In the genomic region with DNA sequence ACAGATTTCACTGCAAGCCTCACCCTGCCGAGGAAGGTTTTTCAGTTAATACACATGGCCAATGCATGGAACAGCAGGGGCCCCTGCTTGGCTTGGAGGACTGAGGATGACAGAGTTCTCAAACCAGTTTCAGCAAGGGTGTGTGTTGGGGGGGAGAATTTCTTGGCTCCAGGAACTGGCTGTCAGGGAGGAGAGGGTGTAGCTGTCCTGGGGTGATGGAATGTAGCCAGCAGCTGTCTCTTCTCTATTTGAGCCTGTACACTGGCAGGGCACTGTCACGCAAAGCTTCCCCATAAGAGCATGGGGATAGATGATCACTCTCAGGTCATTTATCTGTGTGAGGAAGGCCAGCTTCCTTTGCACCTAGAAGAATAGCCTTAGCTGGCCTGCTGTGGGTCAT, we compare ENCODE assay signal across 10 mouse cellular contexts. TPM values are rescaled to one million over a fixed set of nuclear protein-coding genes. Genes with fewer than 3 reads are reported as not detected.
DNase-seq lines count a peak whose midpoint lies in the region; ATAC-seq and TF ChIP-seq lines count a peak whose summit lies in the region.
"Had no signal": no experiment of that assay in that cellular context is flagged by ENCODE, and none has a peak within 500 bp of the region (broad histone marks: within the 10 kb centered on the region; RNA-seq: fewer than 3 reads in every experiment).

No protein-coding gene starts in this region.

- WGBS in kidney, adult 2 months, result 63% methylated on average over 2 of the region's 2 CpGs
- WGBS in heart, postnatal 0 days, result 30% methylated on average over 2 of the region's 2 CpGs
- WGBS in midbrain, embryonic 16.5 days, result 64% methylated on average over 2 of the region's 2 CpGs

- TF ChIP-seq EP300 in heart, postnatal 0 days (IDR thresholded peaks at IDR 0.05; ENCODE audit: low read depth), result no peak

- peak; percentile 72 for ATAC-seq in heart, postnatal 0 days (ENCODE audit: insufficient read depth, low read depth)
- no peak for ATAC-seq in midbrain, embryonic 16.5 days

- TF ChIP-seq POLR2A in kidney, adult 2 months (IDR thresholded peaks at IDR 0.05; ENCODE audit: low read depth, low read length), result no peak

- no peaks in the 10 kb centered on the region for H3K4me1 ChIP-seq in kidney, adult 2 months (ENCODE audit: control insufficient read depth, insufficient read depth, low read length)
- peaks cover 27% of the 10 kb centered on the region for H3K4me1 ChIP-seq in heart, postnatal 0 days (ENCODE audit: control insufficient read depth, insufficient read depth)
- H3K4me1 ChIP-seq in midbrain, embryonic 16.5 days (ENCODE audit: control insufficient read depth, insufficient read depth, low read length), result peaks cover 9% of the 10 kb centered on the region

- peak; percentile 22 for DNase-seq in kidney, adult 2 months
- no peak for DNase-seq in kidney, adult 18-20 months
- DNase-seq in heart, postnatal 0 days (ENCODE audit: low spot score), result peak; percentile 45
- DNase-seq in kidney, postnatal 4 days, result peak; percentile 42 to 60
- no peak for DNase-seq in adipocyte (ENCODE audit: low spot score)
- DNase-seq in ovary, postnatal 14 days (ENCODE audit: low spot score), result no peak
- no peak for DNase-seq in left cerebral cortex, adult 11 months (ENCODE audit: low spot score)

- H3K9me3 ChIP-seq in heart, postnatal 0 days (replicated peaks; ENCODE audit: control insufficient read depth, low read length), result no peaks in the 10 kb centered on the region
- H3K9me3 ChIP-seq in midbrain, embryonic 16.5 days (replicated peaks; ENCODE audit: control insufficient read depth, low read length, poor library complexity, severe bottlenecking), result no peaks in the 10 kb centered on the region

- TF ChIP-seq CTCF in kidney, adult 2 months (conservative IDR thresholded peaks at IDR 0.05; ENCODE audit: insufficient read depth, insufficient read length, low read depth, low read length), result no peak
- TF ChIP-seq CTCF in heart, postnatal 0 days (IDR thresholded peaks at IDR 0.05; ENCODE audit: low read depth), result no peak

- H3K4me2 ChIP-seq in heart, postnatal 0 days (ENCODE audit: low read depth, low read length), result peak overlapping the region; percentile 37; the same call in 1 of the 2 replicates
- H3K4me2 ChIP-seq in midbrain, embryonic 16.5 days (ENCODE audit: low read length), result no peak overlapping the region

- no peaks in the 10 kb centered on the region for H3K36me3 ChIP-seq in kidney, adult 2 months (ENCODE audit: control insufficient read depth, insufficient read depth, low read length)
- H3K36me3 ChIP-seq in heart, postnatal 0 days (replicated peaks; ENCODE audit: control insufficient read depth, insufficient read depth, low read length), result no peaks in the 10 kb centered on the region
- no peaks in the 10 kb centered on the region for H3K36me3 ChIP-seq in midbrain, embryonic 16.5 days (ENCODE audit: control insufficient read depth, insufficient read depth, low read length)

- H3K27me3 ChIP-seq in kidney, adult 2 months (replicated peaks; ENCODE audit: control insufficient read depth, insufficient read depth, low read length), result no peaks in the 10 kb centered on the region
- no peaks in the 10 kb centered on the region for H3K27me3 ChIP-seq in heart, postnatal 0 days (ENCODE audit: control insufficient read depth, insufficient read depth, low read length)
- H3K27me3 ChIP-seq in midbrain, embryonic 16.5 days (ENCODE audit: control insufficient read depth, insufficient read depth, low read depth, low read length), result no peaks in the 10 kb centered on the region

- no peak overlapping the region for H3K4me3 ChIP-seq in kidney, adult 2 months (ENCODE audit: insufficient read depth, low read depth, low read length)
- H3K4me3 ChIP-seq in heart, postnatal 0 days (ENCODE audit: low read depth, low read length), result peak overlapping the region; percentile 4; the same call in 1 of the 2 replicates
- H3K4me3 ChIP-seq in midbrain, embryonic 16.5 days (ENCODE audit: low read depth, low read length), result no peak overlapping the region
- H3K4me3 ChIP-seq: erythroblast, embryonic 14.5 days had no signal

- no peak overlapping the region for H3K27ac ChIP-seq in kidney, adult 2 months (ENCODE audit: insufficient read depth, low read depth, low read length)
- H3K27ac ChIP-seq in heart, postnatal 0 days (ENCODE audit: low read depth), result peak overlapping the region; percentile 79
- H3K27ac ChIP-seq in midbrain, embryonic 16.5 days (ENCODE audit: low read length), result peak overlapping the region; percentile 43; the same call in 1 of the 2 replicates
- H3K27ac ChIP-seq: liver, embryonic 14.5 days had no signal

- H3K9ac ChIP-seq in heart, postnatal 0 days (replicated peaks; ENCODE audit: low read depth, low read length), result no peak overlapping the region; the same call in 1 of the 2 replicates
- H3K9ac ChIP-seq in midbrain, embryonic 16.5 days (ENCODE audit: low read depth, low read length), result no peak overlapping the region
- H3K9ac ChIP-seq: liver, embryonic 14.5 days had no signal

RNA-seq across cellular contexts. Expression of gene Usp29, which starts 46.7 kb away (rescaled TPM):
- polyA plus RNA-seq in kidney, adult 2 months (2012; rRNA removed), result 0.10 and 0.17 TPM in 2 replicates
- 3.1 and 3.2 TPM in 2 replicates for total RNA-seq in heart, postnatal 0 days (2014; rRNA removed; ENCODE audit: low replicate concordance)
- polyA plus RNA-seq in heart, postnatal 0 days (2015; fragmentation: Nextera tagmentation; extraction: Ambion mirVana), result 1.7 and 2.2 TPM in 2 replicates
- 35.8 and 39.8 TPM in 2 replicates for polyA plus RNA-seq in midbrain, embryonic 16.5 days (2015; fragmentation: Nextera tagmentation; extraction: Ambion mirVana)

RNA-seq across cellular contexts. Expression of gene Peg3, which starts 46.9 kb away (rescaled TPM):
- polyA plus RNA-seq in kidney, adult 2 months (2012; rRNA removed), result 5.6 and 5.7 TPM in 2 replicates
- 53.7 and 55.9 TPM in 2 replicates for total RNA-seq in heart, postnatal 0 days (2014; rRNA removed; ENCODE audit: low replicate concordance)
- polyA plus RNA-seq in heart, postnatal 0 days (2015; fragmentation: Nextera tagmentation; extraction: Ambion mirVana), result 26.3 and 28.5 TPM in 2 replicates
- polyA plus RNA-seq in midbrain, embryonic 16.5 days (2015; fragmentation: Nextera tagmentation; extraction: Ambion mirVana), result 103 and 117 TPM in 2 replicates

Comparison
In these comparisons a context has a peak if more than half of its experiments do, and no peak if none do; other contexts are left out.
1. DNase-seq: peak in kidney, adult 2 months (single experiment), heart, postnatal 0 days (single experiment) and kidney, postnatal 4 days (2 of 2); none in kidney, adult 18-20 months (single experiment), adipocyte (single experiment), ovary, postnatal 14 days (single experiment) and left cerebral cortex, adult 11 months (single experiment).
2. RNA of gene Usp29, which starts 46.7 kb away (polyA plus RNA-seq): 35.8 to 39.8 TPM in midbrain, embryonic 16.5 days; 1.7 to 2.2 TPM in heart, postnatal 0 days and 0.10 to 0.17 TPM in kidney, adult 2 months; every median in the first group is over 10 times any median in the second.